Mouse (Mus musculus) A20 (cell line): Measurements from ENCODE around the gene Lmnb2.

Source experiments
- DNase-seq: peaks from one replicate; pipeline ENCODE4 v3.0.0-alpha.2; 2011; ENCODE audit warnings: low read depth, low spot score

Gene Lmnb2

DNA sequence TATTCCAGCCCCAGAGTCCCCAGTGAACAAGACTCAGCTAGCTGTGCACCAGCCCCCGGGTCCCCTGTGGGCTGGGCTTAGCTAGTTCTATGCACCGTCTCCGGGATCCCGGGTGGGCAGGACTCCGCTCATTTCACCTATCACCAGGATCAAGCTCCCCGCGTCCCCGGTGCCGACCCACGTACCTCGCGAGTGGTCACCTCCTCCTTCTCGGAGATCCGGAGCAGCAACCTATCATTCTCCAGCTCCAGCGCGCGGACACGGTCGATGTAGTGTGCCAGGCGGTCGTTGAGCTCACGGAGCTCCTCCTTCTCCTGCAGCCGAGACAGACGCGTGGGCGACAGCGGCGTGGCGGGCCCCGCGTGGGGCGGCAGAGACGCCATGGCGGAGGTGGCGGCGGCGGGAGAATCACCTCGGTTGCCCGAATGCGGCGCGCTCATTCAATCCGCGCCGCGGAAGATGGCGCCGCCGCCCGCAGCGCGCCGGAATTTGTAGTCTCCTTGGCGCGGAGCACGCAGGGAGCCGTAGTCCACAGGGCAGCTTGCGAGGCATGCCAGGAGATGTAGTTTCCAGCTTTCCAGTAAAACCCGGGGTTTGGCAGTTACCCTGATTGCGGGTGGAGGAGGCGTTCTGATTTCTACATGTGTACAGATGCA is at the start of gene Lmnb2:
Lmnb2 (minus strand) TSS at position 467 of the 656 bp plus-strand sequence.
- peak; percentile 81 for DNase-seq

- DNase-seq, result no peak
Measured at GRCm38 (mm10) chr10:80967101-80967656, 49.1 kb upstream of the Lmnb2 start.

- DNase-seq, result no peak
Measured at GRCm38 (mm10) chr10:80966296-80966695, 48.3 kb upstream of the Lmnb2 start.

DNA sequence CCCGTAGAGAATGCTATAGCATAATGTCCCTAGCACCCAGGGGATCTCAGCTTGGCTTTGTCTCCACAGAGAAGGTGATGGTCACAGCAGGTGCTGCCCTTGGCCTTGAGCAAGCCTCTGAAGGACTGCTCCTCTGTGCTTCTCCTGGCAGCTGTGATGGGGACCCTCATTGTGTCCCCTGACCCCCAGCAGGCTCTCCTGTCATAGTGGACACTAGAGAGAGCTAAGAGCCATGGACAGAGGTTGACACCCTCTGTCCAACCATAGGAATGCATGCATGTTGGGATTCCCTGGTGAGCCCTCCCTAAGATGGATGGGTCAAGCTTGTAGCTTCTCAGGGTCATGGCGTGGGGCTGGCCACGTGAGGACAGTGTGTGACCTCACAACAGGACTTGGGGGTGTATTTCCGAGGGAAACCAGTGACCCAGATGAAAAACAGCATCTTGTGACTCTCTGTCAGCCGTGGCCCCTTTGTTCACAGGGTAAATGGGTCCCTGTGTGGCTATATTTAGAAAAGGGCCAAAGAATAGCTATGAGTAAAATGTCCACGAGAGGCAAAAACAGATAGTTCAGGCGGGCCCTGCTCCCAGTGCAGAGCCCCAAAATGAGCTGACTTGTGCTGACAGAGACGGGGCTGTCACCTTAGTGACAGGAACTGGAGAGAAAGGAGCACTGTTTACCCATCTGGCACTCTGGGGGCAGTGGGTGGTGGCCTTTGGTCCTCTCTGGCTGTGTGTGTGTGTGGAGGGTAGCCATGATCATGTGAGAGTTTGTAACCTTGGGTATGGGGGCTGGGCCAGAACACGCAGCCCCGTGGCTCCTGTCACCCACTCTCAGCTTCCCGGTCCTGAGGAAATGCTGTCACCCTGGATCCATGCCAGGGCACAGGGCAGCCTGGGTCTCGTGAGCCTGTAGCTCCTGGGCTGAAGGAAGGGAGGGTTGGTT is 45.3 kb upstream of the Lmnb2 start:
- DNase-seq, result no peak

GRCm38 (mm10) chr10:80962585-80962984 is 44.5 kb upstream of the Lmnb2 start:
- DNase-seq, result no peak

DNA sequence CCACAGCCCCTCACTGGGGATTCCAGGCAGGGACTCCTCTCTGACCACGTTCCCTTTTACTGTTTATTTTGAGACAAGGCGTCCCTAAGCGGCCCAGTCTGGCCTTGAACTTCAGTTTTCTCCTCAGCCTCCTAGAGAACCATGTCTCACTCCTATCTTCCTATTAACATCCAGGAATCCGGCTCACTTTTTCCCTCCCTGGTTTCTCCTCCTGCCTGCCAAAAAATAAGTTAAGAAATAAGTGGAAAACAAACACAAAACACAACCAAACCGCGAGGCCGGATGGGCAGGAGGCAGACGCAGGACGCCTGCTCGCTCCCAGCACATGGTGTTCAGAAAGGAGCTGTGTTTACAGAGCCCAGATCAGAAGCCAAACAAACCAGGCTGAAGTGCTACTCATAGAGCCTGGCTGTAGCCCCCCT is 44.0 kb upstream of the Lmnb2 start:
- DNase-seq, result no peak

- DNase-seq, result peak; percentile 44
Measured at GRCm38 (mm10) chr10:80960551-80961508, 42.8 kb upstream of the Lmnb2 start.

DNA sequence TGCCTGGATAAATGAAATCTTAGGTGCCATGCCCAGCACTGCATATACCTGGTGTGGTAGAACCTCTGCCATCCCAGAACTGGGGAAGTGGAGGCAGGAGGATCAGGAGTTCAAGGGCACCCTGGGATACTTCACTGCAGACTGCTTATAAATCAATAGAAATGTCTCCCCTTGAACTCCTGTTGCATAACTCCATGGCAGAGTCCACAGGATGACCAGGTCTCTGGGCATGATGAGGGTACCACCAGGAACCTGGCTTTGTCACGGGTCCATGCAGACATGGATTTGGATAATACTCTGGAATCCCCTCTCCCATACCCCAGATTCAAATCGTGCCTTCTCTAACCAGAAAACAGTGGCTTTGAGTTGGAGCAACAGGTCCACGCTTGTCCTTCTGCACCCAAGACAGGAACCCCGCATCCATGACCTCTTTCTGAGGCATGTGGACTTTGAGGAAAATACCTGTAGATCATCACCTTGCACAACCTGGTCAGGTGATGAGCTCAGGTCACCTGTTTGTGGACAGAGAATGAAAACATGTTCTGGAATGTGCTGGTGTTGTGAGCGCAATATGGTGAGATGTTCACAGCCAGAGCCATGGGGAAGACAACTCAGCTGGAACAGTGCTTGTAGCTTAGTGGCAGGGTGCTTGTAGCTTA is 41.1 kb upstream of the Lmnb2 start:
- no peak for DNase-seq

DNA sequence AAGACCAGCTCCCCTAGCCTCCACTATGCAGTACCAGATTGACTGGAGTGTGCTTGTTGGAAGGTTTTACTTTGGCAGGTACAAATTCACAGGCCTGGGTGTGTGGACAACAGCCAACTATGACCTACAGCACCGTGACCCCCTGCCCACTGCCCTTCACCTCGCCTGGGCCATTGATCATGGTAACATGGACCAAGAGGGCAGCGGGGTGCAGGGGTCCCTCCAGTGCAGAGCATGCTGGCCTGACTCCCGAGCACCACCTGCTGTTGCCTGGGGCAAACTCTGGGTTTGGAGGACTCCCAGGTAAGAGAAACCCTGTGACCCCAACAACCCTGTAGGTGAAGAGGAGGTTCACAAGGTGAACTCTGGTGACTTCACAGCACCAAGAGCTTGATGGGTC is 39.7 kb upstream of the Lmnb2 start:
- DNase-seq, result no peak

GRCm38 (mm10) chr10:80956901-80957300 is 38.9 kb upstream of the Lmnb2 start:
- DNase-seq, result no peak

DNA sequence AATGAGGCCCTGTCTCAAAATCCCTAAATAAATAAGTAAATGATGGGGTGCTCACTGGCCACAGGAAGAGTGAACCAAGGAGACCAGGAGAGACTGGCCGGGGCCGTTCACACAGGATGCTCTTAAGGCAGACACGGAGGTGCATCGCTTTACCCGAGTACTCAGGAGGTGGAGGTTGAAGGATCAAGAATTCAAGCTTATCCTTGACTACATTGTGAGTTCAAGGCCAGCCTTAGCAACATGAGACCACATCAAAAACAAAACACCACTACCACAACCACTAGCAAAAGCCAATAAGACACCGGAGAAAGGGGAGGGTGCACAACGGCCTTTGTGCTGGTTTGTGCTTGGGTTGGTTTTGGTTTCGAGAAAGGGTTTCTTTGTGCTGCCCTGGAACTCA is 38.3 kb upstream of the Lmnb2 start:
- DNase-seq, result no peak

- DNase-seq, result peak; percentile 69
Measured at GRCm38 (mm10) chr10:80955536-80955935, 37.5 kb upstream of the Lmnb2 start.

DNA sequence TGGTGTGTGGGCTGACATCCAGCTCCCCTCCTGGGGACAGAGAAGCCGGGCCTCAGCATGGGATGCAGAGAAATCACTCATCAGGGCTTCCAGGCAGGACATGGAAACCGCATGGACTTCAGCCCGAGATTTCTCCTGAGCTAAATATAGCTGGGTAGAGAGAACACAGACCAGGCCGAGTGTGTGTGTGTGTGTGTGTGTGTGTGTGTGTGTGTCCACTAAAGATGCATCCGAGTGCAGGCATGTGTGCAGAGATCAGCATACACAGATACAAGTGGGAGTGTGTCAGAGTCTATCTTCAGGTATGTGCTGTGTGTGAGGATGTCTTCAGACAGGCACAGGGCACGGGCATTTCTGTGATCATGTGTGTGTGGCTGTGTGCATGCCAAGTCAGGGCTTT is 36.8 kb upstream of the Lmnb2 start:
- DNase-seq, result no peak

- DNase-seq, result no peak
Measured at GRCm38 (mm10) chr10:80954415-80954814, 36.4 kb upstream of the Lmnb2 start.

DNA sequence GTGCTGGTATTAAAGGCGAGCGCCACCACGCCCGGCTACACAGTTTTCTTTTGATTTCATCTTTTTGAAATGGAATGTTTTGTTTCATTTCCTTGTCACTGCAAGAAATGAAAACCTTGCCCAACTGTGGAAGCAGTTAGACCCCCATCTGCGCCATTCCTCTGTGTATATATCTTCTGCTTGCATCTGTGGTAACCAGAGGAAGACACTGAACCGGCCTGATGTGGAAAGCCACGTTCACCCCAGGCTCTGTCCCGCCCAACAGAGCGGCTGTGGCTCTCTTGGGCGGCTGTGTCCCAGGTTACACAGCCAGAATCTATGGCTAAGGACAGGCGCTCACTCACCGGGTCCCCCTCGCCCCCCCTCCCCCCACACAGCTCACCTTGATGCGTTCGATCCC is 34.4 kb upstream of the Lmnb2 start:
- no peak for DNase-seq

DNA sequence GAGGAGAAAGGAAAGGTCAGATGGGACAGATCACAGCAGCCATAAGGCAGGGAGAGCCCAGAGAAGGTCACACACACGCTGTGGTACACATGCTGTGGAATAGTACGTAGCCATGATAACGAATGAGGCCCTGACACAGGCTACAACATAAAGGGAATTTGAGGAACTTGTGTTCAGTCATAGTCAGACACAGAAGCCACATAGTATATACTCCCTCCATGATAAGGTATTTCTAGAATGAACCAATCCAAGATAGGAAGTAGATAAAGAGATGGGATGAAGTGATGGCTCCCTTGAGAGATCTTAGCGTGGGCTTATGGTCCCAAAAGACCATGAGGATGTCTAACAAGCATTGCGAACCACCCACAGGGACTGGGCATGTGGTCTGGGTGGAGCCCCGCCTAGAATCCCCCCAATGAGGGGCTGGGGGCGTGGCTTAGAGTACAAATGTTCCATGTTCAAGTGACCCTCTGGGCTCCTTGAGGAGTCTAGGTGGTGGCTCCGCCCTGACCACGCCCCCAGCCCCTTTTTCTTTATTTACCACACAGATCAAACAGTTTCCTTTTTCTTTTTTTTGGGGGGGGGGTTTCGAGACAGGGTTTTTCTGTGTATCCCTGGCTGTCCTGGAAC is 33.8 kb upstream of the Lmnb2 start:
- no peak for DNase-seq

GRCm38 (mm10) chr10:80950314-80950713 is 32.3 kb upstream of the Lmnb2 start:
- DNase-seq, result no peak

DNA sequence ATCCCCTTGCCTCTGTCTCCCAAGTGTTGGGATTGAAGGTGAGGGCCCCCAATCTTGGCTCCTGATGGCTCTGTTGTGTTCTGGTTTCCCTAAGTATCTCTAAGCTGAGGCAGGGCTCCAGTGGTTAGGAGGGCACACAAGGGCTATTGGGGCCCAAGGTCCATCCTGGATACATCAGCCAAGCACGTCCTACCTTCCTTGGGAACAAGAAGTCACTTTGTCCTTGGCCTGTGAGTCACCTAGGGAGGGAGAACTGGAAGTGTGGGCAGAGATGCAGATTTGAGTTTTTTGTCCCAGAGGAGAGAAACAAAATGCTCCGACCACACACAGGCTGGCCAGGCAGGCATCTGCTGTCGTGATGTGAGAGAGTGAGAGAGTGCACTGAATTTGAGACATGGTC is 31.0 kb upstream of the Lmnb2 start:
- DNase-seq, result no peak

DNA sequence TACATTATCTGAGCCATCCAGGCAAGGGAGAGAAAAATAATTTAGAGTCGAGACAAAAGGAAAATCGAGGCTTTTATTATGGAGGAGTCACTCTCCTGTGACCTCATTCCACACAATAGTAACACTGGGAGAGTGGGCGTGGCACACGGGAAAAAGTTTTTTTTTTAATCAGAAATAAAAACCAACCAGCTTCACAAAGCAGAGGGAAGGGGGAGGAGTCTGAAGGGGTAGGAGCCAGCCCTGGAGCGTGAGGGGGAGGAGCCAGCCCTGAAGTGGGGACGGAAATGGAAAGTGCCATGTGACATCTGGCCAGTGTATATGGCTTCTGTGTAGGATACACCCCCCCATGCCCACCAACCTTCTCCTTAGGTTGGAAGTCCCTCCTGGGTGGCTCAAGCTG is 30.5 kb upstream of the Lmnb2 start:
- no peak for DNase-seq

DNA sequence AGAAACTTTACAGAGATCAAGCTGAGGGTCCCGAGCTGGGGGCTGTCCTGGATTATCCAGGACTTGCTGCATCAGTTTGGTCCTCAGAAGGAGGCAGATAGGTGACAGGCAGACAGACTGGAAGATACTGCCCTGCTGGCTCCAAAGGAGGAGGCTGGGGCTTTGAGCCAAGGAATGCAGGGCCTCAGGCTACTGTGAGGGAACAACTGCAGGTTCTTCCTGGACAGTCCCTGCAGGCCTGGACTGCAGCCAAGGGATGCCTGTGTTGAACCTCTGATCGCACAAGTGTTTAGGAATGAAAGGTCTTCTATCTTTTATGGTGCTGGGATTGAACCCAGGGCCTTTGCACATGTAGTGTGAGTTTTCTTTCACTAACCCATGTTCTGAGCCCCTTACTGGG is 29.8 kb upstream of the Lmnb2 start:
- DNase-seq, result no peak
